Mouse (Mus musculus): Measurements from ENCODE around the gene Pdlim1. TPM values are rescaled to one million over a fixed set of nuclear protein-coding genes. Genes with fewer than 3 reads are reported as not detected.
A peak's percentile ranks its signal among the peaks of the same experiment; 100 is the strongest.

Gene Pdlim1
- polyA plus RNA-seq (2015; fragmentation: Nextera tagmentation; extraction: Ambion mirVana): 159 and 171 TPM in 2 replicates

- H3K27ac ChIP-seq: peak within 1 kb of the TSS; percentile 69
- WGBS: under 1% methylated on average over 40 of the region's 54 CpGs
These were observed at the start of gene Pdlim1 for GRCm38 (mm10) chr19:40271308-40271892. Pdlim1 (minus strand) TSS chr19:40271842.

GRCm38 (mm10) chr19:40319199-40319598 lies 47.6 kb upstream of the Pdlim1 start:
- WGBS: 64% methylated on average over 3 of the region's 3 CpGs

More at GRCm38 (mm10) chr19:40271308-40271892, at the start of gene Pdlim1:
- Histone ChIP-seq H3K9me3 (no peaks in the 10 kb centered on the region), H3K27me3 (peaks cover 4% of the 10 kb centered on the region; the same call in 1 of the 2 replicates), H3K4me2 (peak within 1 kb of the TSS; percentile 96), H3K4me3 (peak within 1 kb of the TSS; percentile 75), H3K4me1 (peaks cover 29% of the 10 kb centered on the region), H3K9ac (peak within 1 kb of the TSS; percentile 77), H3K36me3 (no peaks in the 10 kb centered on the region)
- ATAC-seq (ENCODE audit: borderline replicate concordance, extremely low read depth, low FRiP score, low TSS enrichment): peak; percentile 92

GRCm38 (mm10) chr19:40318511-40318910 lies 46.9 kb upstream of the Pdlim1 start:
- Histone ChIP-seq H3K9me3 (no peaks in the 10 kb centered on the region), H3K4me1 (no peaks in the 10 kb centered on the region), H3K27ac (no peak overlapping the region), H3K9ac (no peak overlapping the region), H3K27me3 (no peaks in the 10 kb centered on the region), H3K36me3 (peaks cover 3% of the 10 kb centered on the region; the same call in 1 of the 2 replicates), H3K4me2 (no peak overlapping the region), H3K4me3 (no peak overlapping the region)
- WGBS: 27% methylated on average over 6 of the region's 6 CpGs
- no peak for ATAC-seq (ENCODE audit: borderline replicate concordance, extremely low read depth, low FRiP score, low TSS enrichment)

More at GRCm38 (mm10) chr19:40319199-40319598, 47.6 kb upstream of the Pdlim1 start:
- no peak overlapping the region for H3K4me2 ChIP-seq
- no peaks in the 10 kb centered on the region for H3K4me1 ChIP-seq
- no peaks in the 10 kb centered on the region for H3K27me3 ChIP-seq
- H3K9ac ChIP-seq: no peak overlapping the region
- no peaks in the 10 kb centered on the region for H3K36me3 ChIP-seq
- no peak for ATAC-seq (ENCODE audit: borderline replicate concordance, extremely low read depth, low FRiP score, low TSS enrichment)
- no peak overlapping the region for H3K4me3 ChIP-seq
- H3K27ac ChIP-seq: no peak overlapping the region
- H3K9me3 ChIP-seq: no peaks in the 10 kb centered on the region

GRCm38 (mm10) chr19:40317001-40317400 lies 45.4 kb upstream of the Pdlim1 start:
- H3K4me2 ChIP-seq: no peak overlapping the region
- 68% methylated on average over 4 of the region's 4 CpGs for WGBS
- no peak overlapping the region for H3K9ac ChIP-seq
- no peak for ATAC-seq (ENCODE audit: borderline replicate concordance, extremely low read depth, low FRiP score, low TSS enrichment)
- H3K36me3 ChIP-seq: peaks cover 3% of the 10 kb centered on the region; the same call in 1 of the 2 replicates
- no peaks in the 10 kb centered on the region for H3K4me1 ChIP-seq
- H3K4me3 ChIP-seq: no peak overlapping the region
- no peak overlapping the region for H3K27ac ChIP-seq
- no peaks in the 10 kb centered on the region for H3K27me3 ChIP-seq
- no peaks in the 10 kb centered on the region for H3K9me3 ChIP-seq

- no peak overlapping the region for H3K27ac ChIP-seq
- H3K4me1 ChIP-seq: no peaks in the 10 kb centered on the region
- H3K36me3 ChIP-seq: peaks cover 3% of the 10 kb centered on the region; the same call in 1 of the 2 replicates
- no peaks in the 10 kb centered on the region for H3K9me3 ChIP-seq
- H3K4me2 ChIP-seq: no peak overlapping the region
- H3K9ac ChIP-seq: no peak overlapping the region
- WGBS: 77% methylated on average over 11 of the region's 11 CpGs
- H3K4me3 ChIP-seq: no peak overlapping the region
- no peaks in the 10 kb centered on the region for H3K27me3 ChIP-seq
- no peak for ATAC-seq (ENCODE audit: borderline replicate concordance, extremely low read depth, low FRiP score, low TSS enrichment)
These were observed 42.6 kb upstream of the Pdlim1 start for GRCm38 (mm10) chr19:40314252-40314651.

GRCm38 (mm10) chr19:40311631-40312030 lies 40.0 kb upstream of the Pdlim1 start:
- Histone ChIP-seq H3K27me3 (no peaks in the 10 kb centered on the region), H3K36me3 (peaks cover 3% of the 10 kb centered on the region; the same call in 1 of the 2 replicates), H3K9me3 (no peaks in the 10 kb centered on the region), H3K4me1 (no peaks in the 10 kb centered on the region), H3K27ac (no peak overlapping the region), H3K4me3 (no peak overlapping the region), H3K4me2 (no peak overlapping the region), H3K9ac (no peak overlapping the region)
- no peak for ATAC-seq (ENCODE audit: borderline replicate concordance, extremely low read depth, low FRiP score, low TSS enrichment)
- WGBS: 93% methylated on average over 8 of the region's 8 CpGs

GRCm38 (mm10) chr19:40310410-40311130 lies 38.9 kb upstream of the Pdlim1 start:
- Histone ChIP-seq H3K4me2 (no peak overlapping the region), H3K4me1 (no peaks in the 10 kb centered on the region), H3K36me3 (peaks cover 3% of the 10 kb centered on the region; the same call in 1 of the 2 replicates), H3K4me3 (no peak overlapping the region), H3K9me3 (no peaks in the 10 kb centered on the region), H3K9ac (no peak overlapping the region), H3K27me3 (no peaks in the 10 kb centered on the region), H3K27ac (no peak overlapping the region)
- whole genome bisulfite sequencing: 83% methylated on average over 15 of the region's 15 CpGs
- ATAC-seq (ENCODE audit: borderline replicate concordance, extremely low read depth, low FRiP score, low TSS enrichment): no peak

- no peak for ATAC-seq (ENCODE audit: borderline replicate concordance, extremely low read depth, low FRiP score, low TSS enrichment)
- H3K9ac ChIP-seq: no peak overlapping the region
- no peak overlapping the region for H3K4me3 ChIP-seq
- H3K36me3 ChIP-seq: peaks cover 3% of the 10 kb centered on the region; the same call in 1 of the 2 replicates
- H3K4me1 ChIP-seq: no peaks in the 10 kb centered on the region
- no peaks in the 10 kb centered on the region for H3K9me3 ChIP-seq
- 80% methylated on average over 12 of the region's 12 CpGs for WGBS
- no peak overlapping the region for H3K27ac ChIP-seq
- no peak overlapping the region for H3K4me2 ChIP-seq
- no peaks in the 10 kb centered on the region for H3K27me3 ChIP-seq
These were observed 38.3 kb upstream of the Pdlim1 start for GRCm38 (mm10) chr19:40309911-40310310.

GRCm38 (mm10) chr19:40307550-40307949 lies 35.9 kb upstream of the Pdlim1 start:
- Histone ChIP-seq H3K9me3 (no peaks in the 10 kb centered on the region), H3K27ac (no peak overlapping the region), H3K4me3 (no peak overlapping the region), H3K27me3 (no peaks in the 10 kb centered on the region), H3K9ac (no peak overlapping the region), H3K4me2 (no peak overlapping the region), H3K36me3 (no peaks in the 10 kb centered on the region), H3K4me1 (no peaks in the 10 kb centered on the region)
- no peak for ATAC-seq (ENCODE audit: borderline replicate concordance, extremely low read depth, low FRiP score, low TSS enrichment)
- 73% methylated on average over 7 of the region's 7 CpGs for WGBS

- ATAC-seq (ENCODE audit: borderline replicate concordance, extremely low read depth, low FRiP score, low TSS enrichment): no peak
- Histone ChIP-seq H3K4me2 (no peak overlapping the region), H3K4me1 (no peaks in the 10 kb centered on the region), H3K9me3 (no peaks in the 10 kb centered on the region), H3K27ac (no peak overlapping the region), H3K9ac (no peak overlapping the region), H3K27me3 (no peaks in the 10 kb centered on the region), H3K4me3 (no peak overlapping the region), H3K36me3 (no peaks in the 10 kb centered on the region)
- 58% methylated on average over 2 of the region's 2 CpGs for WGBS
These were observed 35.0 kb upstream of the Pdlim1 start for GRCm38 (mm10) chr19:40306631-40307030.

GRCm38 (mm10) chr19:40305456-40305855 lies 33.8 kb upstream of the Pdlim1 start:
- Histone ChIP-seq H3K27me3 (no peaks in the 10 kb centered on the region), H3K36me3 (no peaks in the 10 kb centered on the region), H3K4me3 (no peak overlapping the region), H3K9me3 (no peaks in the 10 kb centered on the region), H3K4me1 (no peaks in the 10 kb centered on the region), H3K27ac (no peak overlapping the region), H3K4me2 (no peak overlapping the region), H3K9ac (no peak overlapping the region)
- no peak for ATAC-seq (ENCODE audit: borderline replicate concordance, extremely low read depth, low FRiP score, low TSS enrichment)
- 55% methylated on average over 7 of the region's 7 CpGs for WGBS

- no peak overlapping the region for H3K4me2 ChIP-seq
- WGBS: 58% methylated on average over 9 of the region's 9 CpGs
- H3K27ac ChIP-seq: no peak overlapping the region
- no peaks in the 10 kb centered on the region for H3K9me3 ChIP-seq
- H3K4me1 ChIP-seq: no peaks in the 10 kb centered on the region
- no peak overlapping the region for H3K4me3 ChIP-seq
- H3K36me3 ChIP-seq: no peaks in the 10 kb centered on the region
- no peaks in the 10 kb centered on the region for H3K27me3 ChIP-seq
- H3K9ac ChIP-seq: no peak overlapping the region
- no peak for ATAC-seq (ENCODE audit: borderline replicate concordance, extremely low read depth, low FRiP score, low TSS enrichment)
These were observed 31.3 kb upstream of the Pdlim1 start for GRCm38 (mm10) chr19:40302916-40303315.

All from lung, embryonic 15.5 days (tissue).